Mouse (Mus musculus) ES-Bruce4 (cell line): ENCODE measurements at regions not wholly inside any gene's neighbourhood (a gene's known extent, or its start where the extent isn't known, plus 50 kb on each side); places are given as distances from the start of the nearest gene placed in this dataset.

Source experiments
- H3K27ac ChIP-seq: 2 replicates; pipeline ENCODE4 v1.5.1; 2012; ENCODE audit warnings: low read length, inconsistent platforms; ENCODE audit not compliant: insufficient read depth
- H3K27me3 ChIP-seq: 2 replicates; pipeline ENCODE4 v1.6.1; 2012; ENCODE audit warnings: mild to moderate bottlenecking, low read length, inconsistent platforms; ENCODE audit not compliant: control insufficient read depth, poor library complexity, insufficient read depth, severe bottlenecking
- H3K36me3 ChIP-seq: 2 replicates; pipeline ENCODE4 v1.6.1; 2012; ENCODE audit warnings: inconsistent platforms, mild to moderate bottlenecking, low read length, moderate library complexity; ENCODE audit not compliant: control insufficient read depth, poor library complexity, insufficient read depth, severe bottlenecking
- H3K4me1 ChIP-seq: one replicate; pipeline ENCODE4 v1.8.1; 2011; ENCODE audit warnings: low read length; ENCODE audit not compliant: control insufficient read depth, insufficient read depth
- H3K4me3 ChIP-seq: 2 replicates; pipeline ENCODE4 v1.5.1; 2011; ENCODE audit warnings: low read depth, mild to moderate bottlenecking, low read length
- H3K9ac ChIP-seq: 2 replicates; pipeline ENCODE4 v1.6.1; 2012; ENCODE audit warnings: low read depth, mild to moderate bottlenecking, inconsistent platforms; ENCODE audit not compliant: poor library complexity, severe bottlenecking
- H3K9me3 ChIP-seq: replicated peaks from 2 replicates; pipeline ENCODE4 v1.6.1; 2012; ENCODE audit warnings: mild to moderate bottlenecking, low read length, inconsistent platforms; ENCODE audit not compliant: control insufficient read depth, poor library complexity, insufficient read depth, severe bottlenecking
- CTCF ChIP-seq: IDR thresholded peaks from one replicate; pipeline ENCODE4 v1.8.1; 2011; ENCODE audit warnings: low read depth, low read length
- EP300 ChIP-seq: IDR thresholded peaks from 2 replicates; pipeline ENCODE4 v1.6.1; 2011; ENCODE audit warnings: low read depth, low read length; ENCODE audit not compliant: insufficient read depth
- POLR2A ChIP-seq: IDR thresholded peaks from one replicate; pipeline ENCODE4 v1.8.1; 2011; ENCODE audit warnings: low read length; ENCODE audit not compliant: insufficient read depth

- Histone ChIP-seq H3K27ac (no peak overlapping the region), H3K27me3 (no peaks in the 10 kb centered on the region), H3K4me3 (no peak overlapping the region), H3K4me1 (no peaks in the 10 kb centered on the region), H3K9me3 (no peaks in the 10 kb centered on the region), H3K9ac (no peak overlapping the region), H3K36me3 (no peaks in the 10 kb centered on the region)
- no peak for TF ChIP-seq POLR2A
- TF ChIP-seq CTCF, result no peak
- no peak for TF ChIP-seq EP300
Observed at GRCm38 (mm10) chr10:122569546-122570202, 108.9 kb upstream of the Ppm1h start.

GRCm38 (mm10) chr10:122570909-122571551 is 107.5 kb upstream of the Ppm1h start:
- no peaks in the 10 kb centered on the region for H3K36me3 ChIP-seq
- no peaks in the 10 kb centered on the region for H3K4me1 ChIP-seq
- no peak overlapping the region for H3K27ac ChIP-seq
- H3K9me3 ChIP-seq, result no peaks in the 10 kb centered on the region
- H3K9ac ChIP-seq, result no peak overlapping the region
- H3K27me3 ChIP-seq, result no peaks in the 10 kb centered on the region; the same call in 1 of the 2 replicates
- TF ChIP-seq POLR2A (no peak), CTCF (no peak), EP300 (no peak)
- H3K4me3 ChIP-seq, result no peak overlapping the region

GRCm38 (mm10) chr10:122576171-122577063 is 102.1 kb upstream of the Ppm1h start:
- no peaks in the 10 kb centered on the region for H3K36me3 ChIP-seq
- no peak overlapping the region for H3K27ac ChIP-seq
- H3K9me3 ChIP-seq, result no peaks in the 10 kb centered on the region
- no peaks in the 10 kb centered on the region; the same call in 1 of the 2 replicates for H3K27me3 ChIP-seq
- no peak overlapping the region for H3K9ac ChIP-seq
- no peak for TF ChIP-seq POLR2A
- H3K4me3 ChIP-seq, result no peak overlapping the region
- no peaks in the 10 kb centered on the region for H3K4me1 ChIP-seq

GRCm38 (mm10) chr10:122578209-122579001 is 100.2 kb upstream of the Ppm1h start:
- Histone ChIP-seq H3K9me3 (no peaks in the 10 kb centered on the region), H3K36me3 (no peaks in the 10 kb centered on the region), H3K27me3 (no peaks in the 10 kb centered on the region; the same call in 1 of the 2 replicates), H3K4me3 (no peak overlapping the region), H3K27ac (no peak overlapping the region), H3K9ac (no peak overlapping the region), H3K4me1 (no peaks in the 10 kb centered on the region)
- TF ChIP-seq CTCF (peak; percentile 60), POLR2A (no peak), EP300 (peak; percentile 68; the same call in 1 of the 2 replicates)

- no peak overlapping the region for H3K9ac ChIP-seq
- H3K4me3 ChIP-seq, result no peak overlapping the region
- H3K27me3 ChIP-seq, result no peaks in the 10 kb centered on the region
- no peaks in the 10 kb centered on the region for H3K4me1 ChIP-seq
- no peak overlapping the region for H3K27ac ChIP-seq
- H3K36me3 ChIP-seq, result no peaks in the 10 kb centered on the region
- TF ChIP-seq CTCF (peak; percentile 60), POLR2A (no peak)
- no peaks in the 10 kb centered on the region for H3K9me3 ChIP-seq
Observed at GRCm38 (mm10) chr10:122581096-122581495, 97.5 kb upstream of the Ppm1h start.
